Mouse (Mus musculus) ES-E14 (cell line): Measurements from ENCODE around the gene Cacna1f. TPM values are rescaled to one million over a fixed set of nuclear protein-coding genes. Genes with fewer than 3 reads are reported as not detected.
A peak's percentile ranks its signal among the peaks of the same experiment; 100 is the strongest.

Experiments used
- DNase-seq: peaks from one replicate; pipeline ENCODE4 v3.0.0-alpha.2; 2013; ENCODE audit warnings: low read depth, low spot score
- H3K27ac ChIP-seq: 2 replicates; pipeline ENCODE4 v1.5.1; 2012; ENCODE audit warnings: low read depth, mild to moderate bottlenecking, low read length, moderate library complexity, mixed read lengths; ENCODE audit not compliant: poor library complexity, insufficient read depth, severe bottlenecking
- H3K36me3 ChIP-seq: 2 replicates; pipeline ENCODE4 v1.6.1; 2012; ENCODE audit warnings: mild to moderate bottlenecking, low read length, moderate library complexity, mixed read lengths; ENCODE audit not compliant: control insufficient read depth, poor library complexity, insufficient read depth, severe bottlenecking
- H3K4me1 ChIP-seq, 2 experiments: fragments of 150-350 bp in 1 of 2; sonication (generic) in 1 of 2; 2 replicates each; pipeline ENCODE4 v1.6.1; 2012; ENCODE audit warnings: low read length in 2 of 2, mild to moderate bottlenecking in 1 of 2, mixed read lengths in 1 of 2; ENCODE audit not compliant: control insufficient read depth in 2 of 2, insufficient read depth in 2 of 2, poor library complexity in 1 of 2
- H3K4me3 ChIP-seq, 2 experiments: fragments of 150-350 bp in 1 of 2; sonication (generic) in 1 of 2; 2 replicates each; pipeline ENCODE4 v1.5.1; 2012; ENCODE audit warnings: low read length in 2 of 2, low read depth in 1 of 2, mild to moderate bottlenecking in 1 of 2, mixed read lengths in 1 of 2; ENCODE audit not compliant: insufficient read depth in 1 of 2, poor library complexity in 1 of 2, severe bottlenecking in 1 of 2
- H3K9ac ChIP-seq: 2 replicates; pipeline ENCODE4 v1.6.1; 2012; ENCODE audit warnings: low read depth, mild to moderate bottlenecking, low read length, mixed read lengths; ENCODE audit not compliant: poor library complexity, insufficient read depth, severe bottlenecking
- H3K9me3 ChIP-seq: fragments of 150-350 bp; sonication (generic); 2 replicates; pipeline ENCODE4 v1.6.1; 2012; ENCODE audit warnings: low read depth, mild to moderate bottlenecking, low read length; ENCODE audit not compliant: control insufficient read depth, insufficient read depth
- CHD2 ChIP-seq: IDR thresholded peaks from 2 replicates; pipeline ENCODE4 v1.6.1; 2014; ENCODE audit warnings: mild to moderate bottlenecking, low read depth, low read length, inconsistent platforms
- HCFC1 ChIP-seq: IDR thresholded peaks from 2 replicates; pipeline ENCODE4 v1.6.1; 2012; ENCODE audit warnings: low read length, inconsistent platforms, borderline replicate concordance; ENCODE audit not compliant: insufficient read depth
- MAFK ChIP-seq: IDR thresholded peaks from 2 replicates; pipeline ENCODE4 v1.6.1; 2014; ENCODE audit warnings: mild to moderate bottlenecking, low read depth, low read length, inconsistent platforms; ENCODE audit not compliant: insufficient read depth
- ZC3H11A ChIP-seq: IDR thresholded peaks from 2 replicates; pipeline ENCODE4 v1.6.1; 2012; ENCODE audit warnings: low read depth, mild to moderate bottlenecking, inconsistent platforms, low read length, borderline replicate concordance
- ZNF384 ChIP-seq: IDR thresholded peaks from 2 replicates; pipeline ENCODE4 v1.6.1; 2012; ENCODE audit warnings: low read depth, low read length, inconsistent platforms
- in situ Hi-C, 2 experiments: fragments of 600-800 bp; cut with MboI; formaldehyde crosslinking; loops; one replicate each; pipeline ENCODE4 v1.15.1; 2025; ENCODE audit warnings: low sequenced_read_pairs in 2 of 2, inconsistent platforms in 1 of 2; ENCODE audit not compliant: unreplicated experiment in 2 of 2
- total RNA-seq: library from RNA; depleted of rRNA; stranded (reverse); fragments of 300-350 nt; gene quantifications from 2 replicates; pipeline ENCODE4 v1.2.3, GENCODE M21; 2012

Gene Cacna1f
- total RNA-seq, 1 experiment = not detected

- no peaks in the 10 kb centered on the region for H3K36me3 ChIP-seq
- H3K9ac ChIP-seq = peak overlapping the region; percentile 51
- no peaks in the 10 kb centered on the region for H3K9me3 ChIP-seq
- in situ Hi-C loops = no loop called here
- DNase-seq = no peak
- peak overlapping the region; percentile 24 to 46; a peak in 3 of 4 replicates for H3K4me3 ChIP-seq
- no peak for TF ChIP-seq CHD2
- TF ChIP-seq MAFK = no peak
- no peak for TF ChIP-seq ZC3H11A
- no peak for TF ChIP-seq HCFC1
- no peak for TF ChIP-seq ZNF384
- H3K27ac ChIP-seq = no peak overlapping the region
- peaks cover 0 to 4% of the 10 kb centered on the region in 2 experiments; a peak in 1 of 4 replicates for H3K4me1 ChIP-seq
These were observed 3.8 kb downstream of the Cacna1f start for GRCm38 (mm10) chrX:7610536-7611258.

GRCm38 (mm10) chrX:7617889-7618551 lies 11.1 kb downstream of the Cacna1f start:
- Histone ChIP-seq H3K9me3 (no peaks in the 10 kb centered on the region), H3K9ac (no peak overlapping the region), H3K4me3 (no peak overlapping the region), H3K4me1 (no peaks in the 10 kb centered on the region), H3K27ac (no peak overlapping the region), H3K36me3 (no peaks in the 10 kb centered on the region)
- no peak for DNase-seq
- in situ Hi-C loops = no loop called here
- no peak for TF ChIP-seq ZNF384
- TF ChIP-seq HCFC1 = no peak
- no peak for TF ChIP-seq ZC3H11A
- TF ChIP-seq CHD2 = no peak
- no peak for TF ChIP-seq MAFK

GRCm38 (mm10) chrX:7632560-7632959 lies 25.7 kb downstream of the Cacna1f start:
- no peak for TF ChIP-seq ZNF384
- no peak for TF ChIP-seq MAFK
- TF ChIP-seq HCFC1 = no peak
- TF ChIP-seq CHD2 = no peak
- TF ChIP-seq ZC3H11A = no peak
- no peak overlapping the region for H3K4me3 ChIP-seq
- no peak overlapping the region for H3K9ac ChIP-seq
- no peaks in the 10 kb centered on the region for H3K36me3 ChIP-seq
- in situ Hi-C loops = no loop called here
- H3K9me3 ChIP-seq = no peaks in the 10 kb centered on the region
- no peak for DNase-seq
- no peak overlapping the region for H3K27ac ChIP-seq
- no peaks in the 10 kb centered on the region for H3K4me1 ChIP-seq

GRCm38 (mm10) chrX:7635101-7635500 lies 28.2 kb downstream of the Cacna1f start:
- Histone ChIP-seq H3K9ac (no peak overlapping the region), H3K36me3 (no peaks in the 10 kb centered on the region), H3K9me3 (no peaks in the 10 kb centered on the region), H3K4me3 (no peak overlapping the region), H3K27ac (no peak overlapping the region), H3K4me1 (peaks cover 0 to 6% of the 10 kb centered on the region in 2 experiments; a peak in 1 of 4 replicates)
- in situ Hi-C loops = no loop called here
- TF ChIP-seq MAFK (no peak), ZC3H11A (no peak), ZNF384 (no peak), CHD2 (no peak), HCFC1 (no peak)
- no peak for DNase-seq
